Comparison of ENCODE assay signal across 22 mouse cellular contexts in genomic region chr19:48771565-48771964, GRCm38 (mm10).
"Had no signal": no experiment of that assay in that cellular context is flagged by ENCODE, and none has a peak within 500 bp of the region (broad histone marks: within the 10 kb centered on the region; RNA-seq: fewer than 3 reads in every experiment).

No protein-coding gene starts in this region.

- H3K4me3 ChIP-seq: intestine, embryonic 15.5 days; kidney, embryonic 15.5 days; limb, embryonic 12.5 days; limb, embryonic 15.5 days; megakaryocyte, embryonic 14.5 days had no signal

- ATAC-seq: intestine, embryonic 15.5 days; liver, postnatal 0 days; lung, postnatal 0 days had no signal

- DNase-seq: kidney, adult 11 months; kidney, adult 8-10 months; kidney, postnatal 10 days; kidney, postnatal 36 days; layer of hippocampus, adult 9-11 months; left cerebral cortex, postnatal 4 days; liver, postnatal 0 days; lung, embryonic 14.5 days; midbrain, embryonic 14.5 days; right cerebral cortex, postnatal 14 days; right cerebral cortex, postnatal 4 days; thymus, adult 2 months; thymus, postnatal 25 days had no signal

- H3K27ac ChIP-seq: intestine, embryonic 15.5 days; kidney, embryonic 15.5 days; limb, embryonic 12.5 days; limb, embryonic 15.5 days; liver, embryonic 14.5 days; macrophage; stomach, postnatal 0 days had no signal
